Mouse (Mus musculus): ENCODE data around the gene D17H6S53E. TPM values are rescaled to one million over a fixed set of nuclear protein-coding genes. Genes with fewer than 3 reads are reported as not detected.

Gene D17H6S53E
- polyA plus RNA-seq, 1 experiment from 2014 or later = 6.9 TPM

- WGBS = 69% methylated on average over 6 of the region's 6 CpGs
- Histone ChIP-seq H3K27me3 (ENCODE audit: control insufficient read depth, insufficient read depth, low read length) (no peaks in the 10 kb centered on the region), H3K36me3 (replicated peaks; ENCODE audit: control insufficient read depth, insufficient read depth, low read depth, low read length) (peaks cover 4% of the 10 kb centered on the region; the same call in 1 of the 2 replicates), H3K4me3 (ENCODE audit: low read depth, low read length) (no peak overlapping the region), H3K9me3 (replicated peaks; ENCODE audit: control insufficient read depth, low read length) (no peaks in the 10 kb centered on the region), H3K4me1 (ENCODE audit: control insufficient read depth, insufficient read depth, low read length) (no peaks in the 10 kb centered on the region), H3K4me2 (ENCODE audit: low read depth, low read length) (no peak overlapping the region), H3K9ac (replicated peaks; ENCODE audit: low read length) (no peak overlapping the region), H3K27ac (replicated peaks; ENCODE audit: low read depth, low read length) (no peak overlapping the region)
- DNase-seq (ENCODE audit: low spot score) = no peak
- no peak for ATAC-seq (replicated peaks; ENCODE audit: insufficient number of reproducible peaks, low FRiP score, low TSS enrichment, low read depth)
Measured at GRCm38 (mm10) chr17:35103221-35103690, 22.9 kb upstream of the D17H6S53E start.

- DNase-seq (ENCODE audit: low spot score) = no peak
- Histone ChIP-seq H3K27me3 (ENCODE audit: control insufficient read depth, insufficient read depth, low read length) (no peaks in the 10 kb centered on the region), H3K9me3 (replicated peaks; ENCODE audit: control insufficient read depth, low read length) (no peaks in the 10 kb centered on the region), H3K27ac (replicated peaks; ENCODE audit: low read depth, low read length) (no peak overlapping the region), H3K4me2 (ENCODE audit: low read depth, low read length) (no peak overlapping the region), H3K4me3 (ENCODE audit: low read depth, low read length) (no peak overlapping the region), H3K4me1 (ENCODE audit: control insufficient read depth, insufficient read depth, low read length) (no peaks in the 10 kb centered on the region), H3K36me3 (replicated peaks; ENCODE audit: control insufficient read depth, insufficient read depth, low read depth, low read length) (peaks cover 4% of the 10 kb centered on the region; the same call in 1 of the 2 replicates), H3K9ac (replicated peaks; ENCODE audit: low read length) (no peak overlapping the region)
- WGBS = 91% methylated on average over 7 of the region's 7 CpGs
- no peak for ATAC-seq (replicated peaks; ENCODE audit: insufficient number of reproducible peaks, low FRiP score, low TSS enrichment, low read depth)
Measured at GRCm38 (mm10) chr17:35104079-35104478, 22.1 kb upstream of the D17H6S53E start.

GRCm38 (mm10) chr17:35104754-35105153 is 21.4 kb upstream of the D17H6S53E start:
- no peak overlapping the region for H3K4me2 ChIP-seq (ENCODE audit: low read depth, low read length)
- no peak overlapping the region for H3K9ac ChIP-seq (replicated peaks; ENCODE audit: low read length)
- no peaks in the 10 kb centered on the region for H3K9me3 ChIP-seq (replicated peaks; ENCODE audit: control insufficient read depth, low read length)
- WGBS = 83% methylated on average over 6 of the region's 6 CpGs
- H3K4me1 ChIP-seq (ENCODE audit: control insufficient read depth, insufficient read depth, low read length) = no peaks in the 10 kb centered on the region
- H3K27ac ChIP-seq (replicated peaks; ENCODE audit: low read depth, low read length) = no peak overlapping the region
- ATAC-seq (replicated peaks; ENCODE audit: insufficient number of reproducible peaks, low FRiP score, low TSS enrichment, low read depth) (no peak), DNase-seq (ENCODE audit: low spot score) (no peak)
- H3K36me3 ChIP-seq (replicated peaks; ENCODE audit: control insufficient read depth, insufficient read depth, low read depth, low read length) = peaks cover 2% of the 10 kb centered on the region; the same call in 1 of the 2 replicates
- H3K4me3 ChIP-seq (ENCODE audit: low read depth, low read length) = no peak overlapping the region
- H3K27me3 ChIP-seq (ENCODE audit: control insufficient read depth, insufficient read depth, low read length) = no peaks in the 10 kb centered on the region

GRCm38 (mm10) chr17:35105740-35106389 is 20.3 kb upstream of the D17H6S53E start:
- no peaks in the 10 kb centered on the region for H3K27me3 ChIP-seq (ENCODE audit: control insufficient read depth, insufficient read depth, low read length)
- 22% methylated on average over 13 of the region's 13 CpGs for WGBS
- no peak overlapping the region for H3K27ac ChIP-seq (replicated peaks; ENCODE audit: low read depth, low read length)
- DNase-seq (ENCODE audit: low spot score) = peak; percentile 48
- peaks cover 2% of the 10 kb centered on the region; the same call in 1 of the 2 replicates for H3K36me3 ChIP-seq (replicated peaks; ENCODE audit: control insufficient read depth, insufficient read depth, low read depth, low read length)
- H3K4me2 ChIP-seq (ENCODE audit: low read depth, low read length) = peak overlapping the region; percentile 19
- no peak overlapping the region for H3K4me3 ChIP-seq (ENCODE audit: low read depth, low read length)
- ATAC-seq (replicated peaks; ENCODE audit: insufficient number of reproducible peaks, low FRiP score, low TSS enrichment, low read depth) = no peak
- H3K9ac ChIP-seq (replicated peaks; ENCODE audit: low read length) = peak overlapping the region; percentile 54
- no peaks in the 10 kb centered on the region for H3K4me1 ChIP-seq (ENCODE audit: control insufficient read depth, insufficient read depth, low read length)
- no peaks in the 10 kb centered on the region for H3K9me3 ChIP-seq (replicated peaks; ENCODE audit: control insufficient read depth, low read length)

- no peak overlapping the region; the same call in 1 of the 2 replicates for H3K4me2 ChIP-seq (ENCODE audit: low read depth, low read length)
- no peaks in the 10 kb centered on the region for H3K9me3 ChIP-seq (replicated peaks; ENCODE audit: control insufficient read depth, low read length)
- DNase-seq (ENCODE audit: low spot score) (no peak), ATAC-seq (replicated peaks; ENCODE audit: insufficient number of reproducible peaks, low FRiP score, low TSS enrichment, low read depth) (no peak)
- no peaks in the 10 kb centered on the region for H3K27me3 ChIP-seq (ENCODE audit: control insufficient read depth, insufficient read depth, low read length)
- H3K9ac ChIP-seq (replicated peaks; ENCODE audit: low read length) = no peak overlapping the region
- 71% methylated on average over 3 of the region's 3 CpGs for WGBS
- no peaks in the 10 kb centered on the region for H3K36me3 ChIP-seq (replicated peaks; ENCODE audit: control insufficient read depth, insufficient read depth, low read depth, low read length)
- H3K27ac ChIP-seq (replicated peaks; ENCODE audit: low read depth, low read length) = no peak overlapping the region
- no peaks in the 10 kb centered on the region for H3K4me1 ChIP-seq (ENCODE audit: control insufficient read depth, insufficient read depth, low read length)
- H3K4me3 ChIP-seq (ENCODE audit: low read depth, low read length) = no peak overlapping the region
Measured at GRCm38 (mm10) chr17:35106522-35106921, 19.7 kb upstream of the D17H6S53E start.

- no peaks in the 10 kb centered on the region for H3K9me3 ChIP-seq (replicated peaks; ENCODE audit: control insufficient read depth, low read length)
- H3K4me1 ChIP-seq (ENCODE audit: control insufficient read depth, insufficient read depth, low read length) = no peaks in the 10 kb centered on the region
- no peaks in the 10 kb centered on the region for H3K36me3 ChIP-seq (replicated peaks; ENCODE audit: control insufficient read depth, insufficient read depth, low read depth, low read length)
- no peak within 1 kb of the TSS for H3K27ac ChIP-seq (replicated peaks; ENCODE audit: low read depth, low read length)
- no peaks in the 10 kb centered on the region for H3K27me3 ChIP-seq (ENCODE audit: control insufficient read depth, insufficient read depth, low read length)
- no peak within 1 kb of the TSS for H3K9ac ChIP-seq (replicated peaks; ENCODE audit: low read length)
- 92% methylated on average over 6 of the region's 6 CpGs for WGBS
- no peak within 1 kb of the TSS for H3K4me3 ChIP-seq (ENCODE audit: low read depth, low read length)
- ATAC-seq (replicated peaks; ENCODE audit: insufficient number of reproducible peaks, low FRiP score, low TSS enrichment, low read depth) (no peak; the same call in 1 of the 2 replicates), DNase-seq (ENCODE audit: low spot score) (no peak)
- no peak within 1 kb of the TSS for H3K4me2 ChIP-seq (ENCODE audit: low read depth, low read length)
Measured at GRCm38 (mm10) chr17:35108097-35108496, 18.1 kb upstream of the D17H6S53E start, which contains the start of gene Ly6g5c. TSS of gene Ly6g5c (plus strand) at chr17:35108279.

- Histone ChIP-seq H3K36me3 (replicated peaks; ENCODE audit: control insufficient read depth, insufficient read depth, low read depth, low read length) (peaks cover 4% of the 10 kb centered on the region), H3K9me3 (replicated peaks; ENCODE audit: control insufficient read depth, low read length) (no peaks in the 10 kb centered on the region), H3K27me3 (ENCODE audit: control insufficient read depth, insufficient read depth, low read length) (no peaks in the 10 kb centered on the region), H3K9ac (replicated peaks; ENCODE audit: low read length) (no peak overlapping the region), H3K4me3 (ENCODE audit: low read depth, low read length) (no peak overlapping the region), H3K27ac (replicated peaks; ENCODE audit: low read depth, low read length) (no peak overlapping the region), H3K4me2 (ENCODE audit: low read depth, low read length) (no peak overlapping the region), H3K4me1 (ENCODE audit: control insufficient read depth, insufficient read depth, low read length) (no peaks in the 10 kb centered on the region)
- WGBS = 83% methylated on average over 9 of the region's 9 CpGs
- DNase-seq (ENCODE audit: low spot score) = no peak
- no peak for ATAC-seq (replicated peaks; ENCODE audit: insufficient number of reproducible peaks, low FRiP score, low TSS enrichment, low read depth)
Measured at GRCm38 (mm10) chr17:35111774-35112173, 14.4 kb upstream of the D17H6S53E start.
